Mouse (Mus musculus) liver (tissue): Measurements from ENCODE around the gene Pptc7.

Source experiments
- DNase-seq: peaks from one replicate; pipeline ENCODE4 v3.0.0-alpha.2; 2020; ENCODE audit warnings: mixed read lengths

The Pptc7 gene

DNA sequence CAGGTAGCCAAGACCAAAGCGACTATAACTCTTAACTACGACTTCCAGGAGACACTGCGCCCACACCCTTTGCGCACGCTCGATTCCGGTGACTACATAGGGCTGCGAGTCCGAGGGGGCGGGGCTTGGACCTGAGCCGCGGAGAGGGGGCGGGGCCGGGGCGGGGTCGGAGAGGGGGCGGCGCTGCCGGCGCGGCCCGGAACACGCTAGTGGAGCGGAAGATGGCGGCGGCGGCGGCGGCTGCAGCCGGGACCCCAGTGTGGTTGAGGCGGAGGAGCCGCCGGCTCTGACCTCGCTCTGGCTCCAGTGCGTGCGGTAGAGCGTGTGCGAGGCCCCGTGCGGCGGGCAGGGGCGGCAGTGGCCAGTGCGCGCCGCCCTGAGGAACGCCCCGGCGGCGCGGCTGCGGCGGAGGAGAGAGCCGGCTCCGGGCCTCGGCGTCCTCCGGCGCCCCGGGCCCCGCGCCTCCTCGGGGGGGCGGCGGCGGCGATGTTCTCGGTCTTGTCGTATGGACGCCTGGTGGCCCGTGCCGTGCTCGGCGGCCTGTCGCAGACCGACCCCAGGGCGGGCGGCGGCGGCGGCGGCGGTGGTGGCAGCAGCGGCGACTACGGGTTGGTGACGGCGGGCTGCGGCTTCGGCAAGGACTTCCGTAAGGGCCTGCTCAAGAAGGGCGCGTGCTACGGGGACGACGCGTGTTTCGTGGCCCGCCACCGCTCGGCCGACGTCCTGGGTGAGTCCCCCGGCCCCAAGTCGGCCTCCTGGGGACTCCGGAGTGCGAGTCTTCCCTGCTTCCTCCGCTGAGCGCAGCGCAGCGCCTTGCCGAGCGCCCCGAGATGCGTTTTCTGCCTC, at the start of gene Pptc7:
Pptc7 (plus strand) TSS at position 183 of the 846 bp plus-strand sequence.
- DNase-seq: peak; percentile 97

GRCm38 (mm10) chr5:122235196-122235836, 48.8 kb upstream of the Pptc7 start:
- no peak for DNase-seq

GRCm38 (mm10) chr5:122237200-122237599, 47.0 kb upstream of the Pptc7 start:
- DNase-seq: no peak

GRCm38 (mm10) chr5:122239618-122240017, 44.5 kb upstream of the Pptc7 start:
- no peak for DNase-seq

GRCm38 (mm10) chr5:122240521-122240920, 43.6 kb upstream of the Pptc7 start:
- DNase-seq: no peak

- DNase-seq: no peak
Observed at GRCm38 (mm10) chr5:122240989-122241388, 43.2 kb upstream of the Pptc7 start.

- DNase-seq: no peak
Observed at GRCm38 (mm10) chr5:122242521-122243123, 41.5 kb upstream of the Pptc7 start.

GRCm38 (mm10) chr5:122243781-122244523, 40.2 kb upstream of the Pptc7 start:
- DNase-seq: no peak

DNA sequence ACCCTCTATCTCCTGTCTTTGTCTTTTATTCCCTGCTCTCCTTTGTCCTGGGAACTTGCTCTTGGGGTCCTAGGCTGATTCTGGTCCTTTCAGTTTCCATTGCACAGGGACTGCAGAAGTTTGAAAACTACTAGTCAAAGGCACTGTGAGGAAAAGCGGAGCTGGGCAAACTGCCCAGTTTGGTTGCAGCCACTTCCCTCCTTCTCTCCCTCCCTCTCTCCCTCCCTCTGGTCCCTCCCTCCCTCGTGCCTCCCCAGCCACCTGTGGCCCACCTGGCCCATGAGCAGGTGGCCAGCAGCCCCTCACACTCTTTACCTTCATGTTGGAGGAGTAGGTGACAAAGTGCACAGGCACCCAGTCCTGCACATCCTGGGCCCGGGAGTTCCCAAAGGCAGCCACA, 39.0 kb upstream of the Pptc7 start:
- no peak for DNase-seq

- DNase-seq: no peak
Observed at GRCm38 (mm10) chr5:122246547-122247167, 37.5 kb upstream of the Pptc7 start.

GRCm38 (mm10) chr5:122247529-122247928, 36.6 kb upstream of the Pptc7 start:
- no peak for DNase-seq

DNA sequence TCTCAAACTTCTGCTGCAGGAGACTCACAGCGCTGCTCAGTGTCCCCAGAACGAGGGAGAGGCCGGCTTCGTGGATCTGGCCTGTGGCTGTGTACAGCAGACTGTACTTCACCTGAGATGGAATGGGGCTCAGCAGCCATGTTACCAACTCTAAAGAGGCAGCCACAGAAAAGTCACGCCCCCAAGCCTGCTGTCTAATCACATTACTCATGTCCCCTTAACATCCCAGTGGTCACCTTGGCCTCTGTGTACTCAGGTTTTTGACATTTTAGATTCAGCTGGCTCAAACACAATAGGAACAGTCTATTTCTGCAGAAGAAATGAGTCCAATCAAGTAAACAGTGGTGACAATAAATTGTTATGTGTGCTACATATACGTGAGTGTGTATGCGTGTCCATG, 36.2 kb upstream of the Pptc7 start:
- no peak for DNase-seq

DNA sequence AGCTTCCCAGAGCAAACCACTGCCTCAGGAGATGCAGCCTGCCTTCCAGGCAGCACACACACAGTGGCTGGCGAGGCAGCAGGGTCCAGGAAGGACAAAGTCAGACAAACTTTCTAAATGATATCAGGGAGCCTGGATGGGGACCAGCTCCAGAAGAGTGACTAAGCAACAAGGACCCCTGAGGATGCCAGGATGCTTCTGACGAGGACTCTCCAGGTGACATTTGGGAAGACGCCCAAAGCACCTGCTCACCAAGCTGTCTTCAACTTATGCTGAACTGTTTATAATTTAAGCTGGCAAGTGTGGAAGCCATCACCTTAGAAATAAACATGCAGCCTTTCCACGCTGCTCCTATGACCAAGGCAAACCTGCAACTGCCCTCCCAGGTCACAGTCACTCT, 34.9 kb upstream of the Pptc7 start:
- no peak for DNase-seq

DNA sequence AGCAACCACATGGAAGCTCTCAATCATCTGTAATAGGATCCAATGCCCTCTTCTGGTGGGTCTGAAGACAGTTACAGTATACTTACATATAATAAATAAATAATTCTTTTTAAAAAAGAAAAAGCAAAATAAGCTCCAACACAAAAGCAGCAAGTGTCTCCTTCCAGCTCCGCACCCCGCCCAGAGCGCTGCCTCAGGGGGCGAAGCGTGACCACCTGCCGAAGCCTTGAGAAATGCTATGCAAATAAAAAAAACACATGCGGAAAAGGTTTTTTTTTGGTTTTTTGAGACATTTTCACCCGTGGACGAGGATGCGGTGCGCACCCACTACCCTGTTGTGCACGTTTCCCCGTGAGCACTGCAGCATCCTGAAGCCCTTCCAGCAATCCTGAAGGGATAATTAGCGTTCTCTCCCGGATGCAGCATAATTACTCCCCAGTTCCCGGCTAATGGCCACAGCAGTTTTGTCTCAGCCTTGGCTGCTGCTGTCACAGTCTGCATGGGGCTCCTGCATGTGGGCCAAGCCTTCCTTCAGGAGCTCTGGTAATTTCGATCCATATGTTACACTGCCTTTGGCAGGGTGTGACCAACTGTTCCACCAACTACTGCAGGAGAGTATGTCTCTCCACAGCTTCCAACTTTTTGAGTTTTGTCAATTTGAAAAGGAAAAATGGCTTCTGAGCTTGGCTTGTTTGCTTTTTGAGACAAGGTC, 32.1 kb upstream of the Pptc7 start:
- DNase-seq: no peak

GRCm38 (mm10) chr5:122258027-122258741, 26.0 kb upstream of the Pptc7 start:
- no peak for DNase-seq

DNA sequence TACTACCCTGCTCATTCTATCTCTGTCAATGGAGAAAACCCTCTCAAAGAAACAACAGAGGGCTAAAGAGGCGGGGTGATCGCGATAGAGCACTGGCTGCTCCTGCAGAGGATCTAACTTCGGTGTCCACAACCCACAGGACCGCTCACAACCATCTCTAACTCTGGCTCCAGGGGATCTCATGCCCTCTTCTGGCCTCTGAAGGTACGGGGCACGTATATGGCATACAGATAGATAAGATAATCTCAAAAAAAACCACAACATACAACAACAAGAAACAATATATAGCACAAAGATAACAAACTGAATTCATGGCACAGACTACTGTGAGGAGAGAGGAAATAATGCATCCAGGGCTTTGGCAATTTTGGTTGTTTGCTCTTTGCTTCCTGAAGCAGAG, 22.1 kb upstream of the Pptc7 start:
- peak; percentile 21 for DNase-seq

- peak; percentile 98 for DNase-seq
Observed at GRCm38 (mm10) chr5:122263933-122264905, 19.9 kb upstream of the Pptc7 start, which contains the start of gene Tctn1. Tctn1 (minus strand) TSS chr5:122264460.

DNA sequence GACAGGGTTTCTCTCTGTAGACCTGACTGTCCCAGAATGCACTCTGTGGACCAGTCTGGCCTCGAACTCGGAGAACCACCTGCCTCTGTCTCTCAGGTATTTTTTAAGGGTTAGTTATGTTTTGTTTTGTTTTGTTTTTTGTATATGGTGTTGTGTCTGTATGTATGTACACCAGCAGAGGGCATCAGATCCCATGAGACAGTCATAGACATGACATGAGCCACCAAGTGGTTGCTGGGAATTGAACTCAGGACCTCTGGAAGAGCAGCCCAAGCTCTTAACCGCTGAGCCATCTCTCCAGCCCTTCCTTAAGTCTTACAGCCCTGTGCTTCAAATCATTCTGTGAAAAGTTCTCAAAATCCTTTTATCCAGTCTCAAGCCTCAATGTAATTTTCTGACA, 19.0 kb upstream of the Pptc7 start:
- DNase-seq: no peak

DNA sequence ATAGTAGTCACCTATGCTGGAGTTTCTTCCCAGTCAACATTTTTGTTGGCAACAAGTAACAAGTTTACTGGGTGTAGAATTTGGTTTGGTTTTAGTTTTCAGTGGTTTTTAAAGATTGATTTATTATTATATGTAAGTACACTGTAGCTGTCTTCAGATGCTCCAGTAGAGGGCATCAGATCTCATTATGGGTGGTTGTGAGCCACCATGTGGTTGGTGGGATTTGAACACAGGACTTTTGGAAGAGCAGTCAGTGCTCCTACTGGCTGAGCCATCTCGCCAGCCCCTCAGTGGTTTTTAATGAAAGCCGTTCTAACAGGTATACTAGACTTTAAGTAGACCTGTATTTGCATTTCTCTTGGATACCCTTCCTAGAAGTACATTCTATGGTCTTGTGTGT, 18.2 kb upstream of the Pptc7 start:
- no peak for DNase-seq

DNA sequence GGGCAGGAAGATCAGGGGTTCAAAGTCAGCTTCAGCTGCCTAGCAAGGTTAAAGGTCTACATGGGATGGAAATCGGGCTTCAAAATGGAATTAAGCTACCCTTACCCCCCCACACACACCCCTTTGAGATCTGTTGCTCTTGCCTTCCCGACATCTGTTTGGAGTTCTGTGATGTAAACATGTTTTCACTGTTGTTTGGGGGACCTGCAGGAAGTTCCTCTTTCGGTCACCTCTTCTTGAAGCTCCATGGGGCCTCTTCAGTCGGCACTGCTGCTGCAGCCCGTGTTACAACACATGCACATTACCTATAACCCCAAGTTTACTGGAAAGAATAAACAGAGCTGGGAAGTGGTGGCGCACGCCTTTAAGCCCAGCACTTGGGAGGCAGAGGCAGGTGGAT, 17.0 kb upstream of the Pptc7 start:
- no peak for DNase-seq
